Mouse (Mus musculus): ENCODE data around the gene Tbx2. TPM values are rescaled to one million over a fixed set of nuclear protein-coding genes. Genes with fewer than 3 reads are reported as not detected.

Gene Tbx2
- polyA plus RNA-seq, 1 experiment from 2014 or later = 10.9 TPM

DNA sequence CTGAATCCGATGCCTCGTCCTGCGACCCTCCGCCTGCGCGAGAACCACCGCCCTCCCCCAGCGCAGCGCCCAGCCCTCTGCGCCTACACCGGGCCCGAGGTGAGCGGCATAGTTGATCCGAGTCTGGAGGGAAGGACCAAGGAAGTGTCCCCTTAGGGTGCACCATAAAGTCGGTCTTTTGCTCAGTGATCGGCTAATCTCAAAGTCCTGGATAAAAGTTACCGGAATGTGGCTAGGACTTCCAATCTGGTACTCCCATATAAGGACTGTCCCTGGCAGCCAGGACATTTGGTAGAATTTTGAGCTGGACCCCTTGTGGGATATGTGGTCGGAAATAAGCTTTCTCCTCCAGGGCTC is 4.9 kb downstream of the Tbx2 start:
- H3K27ac ChIP-seq (replicated peaks) = peak overlapping the region; percentile 93
- WGBS = under 1% methylated on average over 18 of the region's 18 CpGs
- H3K36me3 ChIP-seq (replicated peaks) = peaks cover 73% of the 10 kb centered on the region
- H3K9me3 ChIP-seq = no peaks in the 10 kb centered on the region
- H3K27me3 ChIP-seq (replicated peaks; ENCODE audit: low read depth, poor library complexity, severe bottlenecking) = peaks cover 98% of the 10 kb centered on the region
- peaks cover 69% of the 10 kb centered on the region for H3K4me1 ChIP-seq
- DNase-seq (ENCODE audit: low spot score) = no peak
- peak overlapping the region; percentile 70 for H3K4me3 ChIP-seq

DNA sequence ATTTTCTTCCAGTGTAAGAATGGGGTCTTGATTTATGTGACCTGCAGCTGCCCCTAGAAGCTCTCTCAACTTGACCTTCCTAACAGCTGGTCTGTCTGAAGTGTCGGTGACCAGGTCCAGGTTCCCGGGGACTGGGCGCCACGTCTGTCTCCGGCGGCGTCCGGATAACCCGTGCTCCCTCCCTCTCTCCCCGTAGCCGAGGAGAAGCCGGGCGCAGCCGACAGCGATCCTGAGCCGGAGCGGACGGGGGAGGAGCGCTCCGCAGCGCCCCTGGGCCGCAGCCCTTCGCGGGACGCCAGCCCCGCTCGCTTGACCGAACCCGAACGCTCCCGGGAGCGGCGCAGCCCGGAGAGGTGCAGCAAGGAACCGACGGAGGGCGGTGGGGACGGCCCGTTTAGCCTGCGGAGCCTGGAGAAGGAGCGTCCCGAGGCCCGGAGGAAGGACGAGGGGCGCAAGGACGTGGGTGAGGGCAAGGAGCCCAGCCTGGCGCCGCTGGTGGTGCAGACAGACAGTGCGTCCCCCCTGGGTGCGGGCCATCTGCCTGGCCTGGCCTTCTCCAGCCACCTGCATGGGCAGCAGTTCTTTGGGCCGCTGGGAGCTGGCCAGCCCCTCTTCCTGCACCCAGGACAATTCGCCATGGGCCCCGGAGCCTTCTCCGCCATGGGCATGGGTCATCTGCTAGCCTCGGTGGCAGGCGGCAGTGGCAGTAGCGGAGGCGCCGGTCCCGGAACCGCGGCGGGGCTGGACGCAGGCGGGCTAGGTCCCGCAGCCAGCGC is 5.5 kb downstream of the Tbx2 start:
- DNase-seq (ENCODE audit: low spot score) = peak; percentile 69
- under 1% methylated on average over 67 of the region's 67 CpGs for WGBS
- H3K27me3 ChIP-seq (replicated peaks; ENCODE audit: low read depth, poor library complexity, severe bottlenecking) = peaks cover 98% of the 10 kb centered on the region
- peaks cover 69% of the 10 kb centered on the region for H3K4me1 ChIP-seq
- no peaks in the 10 kb centered on the region for H3K9me3 ChIP-seq
- peak overlapping the region; percentile 93 for H3K27ac ChIP-seq (replicated peaks)
- peak overlapping the region; percentile 70 for H3K4me3 ChIP-seq
- H3K36me3 ChIP-seq (replicated peaks) = peaks cover 73% of the 10 kb centered on the region

DNA sequence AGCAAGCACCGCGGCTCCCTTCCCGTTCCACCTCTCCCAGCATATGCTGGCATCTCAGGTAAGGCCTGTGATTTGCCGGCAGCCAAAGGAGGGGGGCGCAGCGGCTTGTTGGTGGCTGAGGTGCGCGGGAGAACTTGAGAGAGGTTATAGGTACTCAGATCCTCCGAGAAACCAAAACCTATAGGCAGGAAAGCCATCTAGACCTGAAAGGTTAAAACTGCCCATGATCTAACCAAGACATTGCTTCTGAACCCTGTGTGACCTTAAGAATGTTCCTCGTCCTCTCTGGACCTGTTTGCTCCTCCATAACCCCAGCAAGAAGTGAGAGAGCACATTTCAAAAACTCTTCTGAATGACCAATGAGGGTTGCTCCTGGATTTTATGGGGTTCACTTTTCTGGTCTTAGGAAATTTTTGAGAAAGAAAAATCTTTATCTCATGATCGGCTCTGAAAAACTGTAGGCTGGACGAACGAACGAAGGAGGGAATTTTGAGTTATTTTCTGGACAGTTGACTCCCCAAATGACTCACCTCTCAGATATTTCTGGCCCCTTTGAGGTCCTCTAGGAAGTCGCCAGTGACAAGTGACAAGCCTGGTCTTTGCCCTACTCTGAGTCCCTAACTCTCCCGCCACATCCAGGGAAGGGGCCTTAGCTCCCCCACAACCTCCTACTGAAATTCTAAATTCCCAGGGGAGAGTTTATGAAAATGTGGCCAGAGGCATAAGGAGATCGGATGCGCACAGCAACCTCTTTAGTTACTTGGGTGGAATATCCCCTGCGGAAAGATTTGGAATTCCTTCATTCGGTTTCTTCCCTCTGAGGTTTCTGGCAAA is 6.3 kb downstream of the Tbx2 start:
- Histone ChIP-seq H3K4me3 (peak overlapping the region; percentile 70), H3K27me3 (replicated peaks; ENCODE audit: low read depth, poor library complexity, severe bottlenecking) (peaks cover 96% of the 10 kb centered on the region), H3K36me3 (replicated peaks) (peaks cover 73% of the 10 kb centered on the region), H3K4me1 (peaks cover 78% of the 10 kb centered on the region), H3K27ac (replicated peaks) (peak overlapping the region; percentile 93), H3K9me3 (no peaks in the 10 kb centered on the region)
- DNase-seq (ENCODE audit: low spot score) = peak; percentile 42
- 6% methylated on average over 20 of the region's 20 CpGs for WGBS

DNA sequence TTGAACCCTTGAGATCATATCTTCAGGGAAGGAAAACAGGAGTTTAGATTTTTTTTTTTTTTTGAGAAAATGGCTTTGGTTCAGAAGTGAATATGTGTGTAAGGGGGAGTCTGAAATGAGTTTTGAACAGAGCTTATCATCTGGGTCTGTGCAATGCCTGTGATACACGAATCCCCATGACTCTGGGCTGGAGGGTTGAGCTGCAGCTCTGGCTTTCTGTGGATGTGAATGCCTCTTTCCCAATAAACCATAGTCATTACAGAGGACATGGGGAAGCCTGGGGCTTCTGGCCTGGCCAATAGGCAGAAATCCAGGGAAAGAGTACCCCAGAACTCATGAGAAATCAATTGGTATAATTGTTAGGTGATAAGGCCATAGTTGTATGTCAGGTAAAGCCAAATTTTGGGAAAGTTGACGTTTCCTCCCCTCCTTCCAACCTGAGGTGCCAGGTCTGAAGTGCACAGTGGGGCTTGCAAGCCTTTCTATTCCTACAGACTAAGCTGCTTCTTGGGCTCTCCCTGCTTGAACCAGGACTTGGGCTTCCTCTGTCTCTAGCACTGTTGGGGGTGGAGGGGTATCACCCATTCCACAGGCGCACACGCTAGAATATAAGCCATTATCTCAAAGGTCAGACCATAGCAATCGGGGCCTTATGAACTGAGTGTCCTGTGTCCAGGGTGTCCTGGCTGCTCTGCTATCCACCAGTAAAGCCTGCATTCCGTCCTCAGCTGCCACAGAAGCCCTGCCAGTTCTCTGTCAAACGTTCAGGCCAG is 7.1 kb downstream of the Tbx2 start:
- peaks cover 69% of the 10 kb centered on the region for H3K36me3 ChIP-seq (replicated peaks)
- 9% methylated on average over 7 of the region's 7 CpGs for WGBS
- H3K27me3 ChIP-seq (replicated peaks; ENCODE audit: low read depth, poor library complexity, severe bottlenecking) = peaks cover 88% of the 10 kb centered on the region
- peak overlapping the region; percentile 93 for H3K27ac ChIP-seq (replicated peaks)
- no peaks in the 10 kb centered on the region for H3K9me3 ChIP-seq
- peak; percentile 47 for DNase-seq (ENCODE audit: low spot score)
- H3K4me1 ChIP-seq = peaks cover 77% of the 10 kb centered on the region
- peak overlapping the region; percentile 70 for H3K4me3 ChIP-seq

DNA sequence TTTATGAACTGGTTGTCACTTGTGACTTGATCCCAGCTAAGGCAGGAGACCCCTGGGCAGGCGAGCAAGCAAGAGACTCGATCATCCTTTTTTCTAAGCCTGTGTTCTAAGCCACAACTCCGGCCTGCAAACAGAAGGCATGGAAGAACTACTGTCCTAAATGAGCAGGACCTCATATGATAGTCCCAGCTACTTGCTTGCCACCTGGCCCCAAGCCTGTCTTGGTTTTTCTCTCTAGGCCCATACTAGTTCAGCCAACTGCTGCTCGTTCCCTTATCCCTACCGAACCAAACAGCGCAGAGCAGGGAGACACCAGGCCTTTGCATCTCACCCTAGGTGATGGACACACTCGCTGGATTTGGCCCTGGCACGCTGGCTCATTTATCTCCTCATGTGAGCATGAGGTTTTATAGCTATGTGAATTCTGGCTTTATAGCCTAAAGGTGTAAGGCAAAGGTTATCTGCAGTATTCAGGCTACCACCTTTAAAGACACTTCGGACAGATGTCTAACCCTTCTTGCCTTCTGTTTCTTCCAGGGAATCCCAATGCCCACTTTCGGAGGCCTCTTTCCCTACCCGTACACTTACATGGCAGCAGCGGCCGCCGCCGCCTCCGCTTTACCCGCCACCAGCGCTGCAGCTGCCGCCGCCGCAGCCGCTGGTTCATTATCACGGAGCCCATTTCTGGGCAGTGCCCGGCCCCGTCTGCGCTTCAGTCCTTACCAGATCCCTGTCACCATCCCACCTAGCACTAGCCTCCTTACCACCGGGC is 7.9 kb downstream of the Tbx2 start:
- Histone ChIP-seq H3K27ac (replicated peaks) (peak overlapping the region; percentile 93), H3K9me3 (no peaks in the 10 kb centered on the region), H3K27me3 (replicated peaks; ENCODE audit: low read depth, poor library complexity, severe bottlenecking) (peaks cover 87% of the 10 kb centered on the region), H3K36me3 (replicated peaks) (peaks cover 62% of the 10 kb centered on the region), H3K4me3 (peak overlapping the region; percentile 70), H3K4me1 (peaks cover 77% of the 10 kb centered on the region)
- 5% methylated on average over 27 of the region's 27 CpGs for WGBS
- DNase-seq (ENCODE audit: low spot score) = peak; percentile 49

DNA sequence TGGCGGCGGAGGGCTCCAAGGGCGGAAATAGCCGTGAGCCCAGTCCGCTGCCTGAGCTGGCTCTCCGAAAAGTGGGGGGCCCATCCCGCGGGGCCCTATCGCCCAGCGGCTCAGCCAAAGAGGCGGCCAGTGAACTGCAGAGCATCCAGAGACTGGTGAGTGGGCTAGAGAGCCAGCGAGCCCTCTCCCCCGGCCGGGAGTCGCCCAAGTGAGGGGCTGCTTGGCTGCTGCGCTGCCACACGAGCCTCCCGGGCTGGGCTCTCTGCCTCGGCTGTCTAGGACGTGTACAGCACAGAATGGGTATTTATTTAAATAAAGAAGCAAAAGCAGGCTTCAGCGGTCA is 8.4 kb downstream of the Tbx2 start:
- peaks cover 76% of the 10 kb centered on the region for H3K4me1 ChIP-seq
- DNase-seq (ENCODE audit: low spot score) = peak; percentile 61

DNA sequence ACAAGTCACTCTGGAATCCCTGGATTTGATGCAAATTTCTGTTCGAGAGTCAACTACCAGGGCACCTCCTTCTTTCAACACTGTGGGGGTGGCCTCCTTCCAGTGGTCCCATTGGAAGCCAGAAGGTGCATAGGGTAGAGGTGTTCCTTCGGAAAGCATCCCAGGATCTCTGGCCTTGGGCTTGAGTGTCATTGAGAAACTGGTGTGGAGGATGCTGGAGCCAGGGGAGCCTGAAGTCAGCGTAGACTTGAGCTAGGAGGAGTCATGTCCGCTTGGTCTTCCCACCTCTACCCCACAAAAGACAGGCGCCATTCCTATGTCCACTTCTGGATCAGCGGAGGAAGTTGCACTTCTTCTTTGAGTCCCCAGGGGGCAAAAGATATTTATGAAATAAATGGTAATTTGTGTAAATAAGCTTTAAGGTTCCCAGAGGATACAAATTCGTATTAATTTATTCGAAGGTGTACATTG is 8.9 kb downstream of the Tbx2 start:
- Histone ChIP-seq H3K27me3 (replicated peaks; ENCODE audit: low read depth, poor library complexity, severe bottlenecking) (peaks cover 87% of the 10 kb centered on the region), H3K9me3 (no peaks in the 10 kb centered on the region), H3K27ac (replicated peaks) (peak overlapping the region; percentile 93), H3K4me1 (peaks cover 75% of the 10 kb centered on the region), H3K36me3 (replicated peaks) (peaks cover 51% of the 10 kb centered on the region), H3K4me3 (peak overlapping the region; percentile 70)
- peak; percentile 56 for DNase-seq (ENCODE audit: low spot score)
- WGBS = 6% methylated on average over 8 of the region's 8 CpGs

More for the DNA sequence above, 8.4 kb downstream of the Tbx2 start:
- Histone ChIP-seq H3K27ac (replicated peaks) (peak overlapping the region; percentile 93), H3K4me3 (peak overlapping the region; percentile 70), H3K9me3 (no peaks in the 10 kb centered on the region), H3K36me3 (replicated peaks) (peaks cover 56% of the 10 kb centered on the region), H3K27me3 (replicated peaks; ENCODE audit: low read depth, poor library complexity, severe bottlenecking) (peaks cover 87% of the 10 kb centered on the region)
- WGBS = 4% methylated on average over 21 of the region's 21 CpGs

DNA sequence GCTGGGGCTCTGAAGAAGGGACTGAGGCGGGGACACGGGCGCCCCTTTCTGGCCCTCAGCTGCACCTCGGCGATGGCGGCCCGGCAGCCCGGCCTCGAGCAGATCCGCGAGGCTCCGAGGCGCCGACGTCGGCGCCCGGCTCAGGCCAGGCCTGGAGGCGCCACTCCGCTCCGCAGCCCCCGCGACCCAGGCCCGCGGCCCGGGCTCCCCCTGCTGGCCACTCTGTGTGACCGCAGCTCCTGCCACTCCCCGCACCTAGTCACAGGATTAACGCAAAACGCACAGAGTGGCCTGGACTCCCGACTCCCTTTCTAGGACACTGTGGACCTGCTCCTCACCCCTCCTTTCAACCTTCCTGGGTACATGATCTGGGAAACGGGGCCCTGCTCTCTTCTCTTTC is 9.6 kb downstream of the Tbx2 start:
- peak overlapping the region; percentile 93 for H3K27ac ChIP-seq (replicated peaks)
- H3K27me3 ChIP-seq (replicated peaks; ENCODE audit: low read depth, poor library complexity, severe bottlenecking) = peaks cover 87% of the 10 kb centered on the region
- H3K36me3 ChIP-seq (replicated peaks) = peaks cover 44% of the 10 kb centered on the region
- DNase-seq (ENCODE audit: low spot score) = peak; percentile 90
- peaks cover 73% of the 10 kb centered on the region for H3K4me1 ChIP-seq
- no peaks in the 10 kb centered on the region for H3K9me3 ChIP-seq
- peak overlapping the region; percentile 70 for H3K4me3 ChIP-seq
- WGBS = under 1% methylated on average over 32 of the region's 32 CpGs

DNA sequence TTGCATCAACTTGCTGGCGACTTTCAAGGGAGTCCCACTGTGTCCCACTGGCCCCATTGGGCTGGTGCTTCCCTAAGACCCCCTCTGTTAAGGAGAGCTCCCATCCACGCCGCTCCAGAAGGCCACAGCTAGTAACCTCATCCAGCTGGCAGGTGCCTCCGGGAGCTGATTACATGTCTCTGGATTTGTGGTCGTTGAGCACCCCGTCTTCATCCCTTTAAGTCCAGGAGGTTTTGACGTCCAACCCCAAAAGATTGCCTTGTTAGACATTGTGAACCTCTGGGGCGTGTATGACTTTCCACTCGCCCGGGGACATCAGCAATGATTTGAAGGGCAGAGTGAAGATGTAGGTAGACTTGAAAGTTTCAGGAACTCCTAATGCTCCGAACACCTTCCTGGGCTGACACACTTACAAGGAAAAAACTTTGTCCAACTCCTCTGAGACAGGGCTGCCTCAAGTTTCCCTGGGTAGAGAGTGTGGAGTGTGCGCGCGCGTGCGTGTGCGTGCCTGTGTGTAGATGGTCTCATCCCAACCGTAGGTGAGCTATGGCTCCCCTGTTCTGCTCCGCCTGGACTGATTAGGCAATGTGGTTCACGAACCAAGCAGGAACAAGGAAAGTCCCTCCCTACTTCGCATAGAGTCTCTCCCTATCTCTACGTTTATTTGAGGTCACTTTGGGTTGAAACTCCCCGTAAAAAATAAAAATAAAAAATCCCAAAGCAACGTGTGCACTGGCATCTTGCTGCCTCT is 10.4 kb downstream of the Tbx2 start:
- Histone ChIP-seq H3K4me1 (peaks cover 65% of the 10 kb centered on the region), H3K27ac (replicated peaks) (peak overlapping the region; percentile 93)

DNA sequence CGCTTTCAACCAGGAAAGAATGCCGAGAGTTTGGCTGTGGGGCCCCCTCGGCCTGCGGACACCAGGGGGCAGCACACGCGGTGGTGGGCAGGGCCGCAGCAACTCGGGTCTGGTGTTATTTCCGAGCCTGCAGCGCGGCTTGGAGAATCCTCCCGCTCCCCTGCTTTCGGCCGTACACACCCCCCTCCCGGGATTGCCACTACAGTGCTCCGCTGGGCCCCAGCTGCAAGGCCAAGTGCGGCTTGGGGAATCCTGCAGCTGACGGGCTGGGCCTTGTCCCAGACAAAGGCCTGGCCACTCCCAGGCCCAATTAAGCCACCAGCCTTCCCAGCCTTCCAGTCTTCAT is 11.0 kb downstream of the Tbx2 start:
- H3K27me3 ChIP-seq (replicated peaks; ENCODE audit: low read depth, poor library complexity, severe bottlenecking) = peaks cover 85% of the 10 kb centered on the region
- H3K4me1 ChIP-seq = peaks cover 60% of the 10 kb centered on the region
- no peaks in the 10 kb centered on the region for H3K9me3 ChIP-seq
- peak overlapping the region; percentile 70 for H3K4me3 ChIP-seq
- peak overlapping the region; percentile 93 for H3K27ac ChIP-seq (replicated peaks)
- under 1% methylated on average over 18 of the region's 18 CpGs for whole genome bisulfite sequencing
- peak; percentile 92 for DNase-seq (ENCODE audit: low spot score)
- peaks cover 30% of the 10 kb centered on the region for H3K36me3 ChIP-seq (replicated peaks)

More for the DNA sequence above, 10.4 kb downstream of the Tbx2 start:
- H3K27me3 ChIP-seq (replicated peaks; ENCODE audit: low read depth, poor library complexity, severe bottlenecking) = peaks cover 85% of the 10 kb centered on the region
- no peaks in the 10 kb centered on the region for H3K9me3 ChIP-seq
- peak overlapping the region; percentile 70 for H3K4me3 ChIP-seq
- peak; percentile 65 for DNase-seq (ENCODE audit: low spot score)
- peaks cover 36% of the 10 kb centered on the region for H3K36me3 ChIP-seq (replicated peaks)
- WGBS = 4% methylated on average over 24 of the region's 24 CpGs

Data from embryonic facial prominence, embryonic 10.5 days (tissue).